Mouse (Mus musculus): ENCODE measurements around the gene Adam15.

- TF ChIP-seq CTCF (conservative IDR thresholded peaks at IDR 0.05; ENCODE audit: low read length), result no peak
- TF ChIP-seq POU5F1 (IDR thresholded peaks at IDR 0.05; ENCODE audit: borderline replicate concordance, low read length), result no peak
Observed at GRCm38 (mm10) chr3:89320581-89321182, 29.1 kb downstream of the Adam15 start.
